Mouse (Mus musculus): ENCODE results near the gene Ddhd1.
A peak's percentile ranks its signal among the peaks of the same experiment; 100 is the strongest.
"Not testable (repeated sequence)": the region's sequence is repeated elsewhere in the genome, so short reads cannot be mapped to it uniquely, and the experiment has no call there.

Gene Ddhd1

GRCm38 (mm10) chr14:45580923-45581827 lies 76.8 kb downstream of the Ddhd1 start:
- not testable (repeated sequence) for DNase-seq (ENCODE audit: low read depth)

- peak; percentile 50 for DNase-seq (ENCODE audit: low read depth)
Measured at GRCm38 (mm10) chr14:45566066-45566937, 91.6 kb downstream of the Ddhd1 start.

- DNase-seq (ENCODE audit: low read depth): no peak
Measured at GRCm38 (mm10) chr14:45565216-45566065, 92.5 kb downstream of the Ddhd1 start.

GRCm38 (mm10) chr14:45563577-45563976 lies 94.4 kb downstream of the Ddhd1 start:
- DNase-seq (ENCODE audit: low read depth): no peak

GRCm38 (mm10) chr14:45561681-45562080 lies 96.3 kb downstream of the Ddhd1 start:
- DNase-seq (ENCODE audit: low read depth): no peak

- DNase-seq (ENCODE audit: low read depth): no peak
Measured at GRCm38 (mm10) chr14:45559018-45559417, 98.9 kb downstream of the Ddhd1 start.

GRCm38 (mm10) chr14:45554336-45554735 lies 103.6 kb downstream of the Ddhd1 start:
- DNase-seq (ENCODE audit: low read depth): no peak

- DNase-seq (ENCODE audit: low read depth): no peak
Measured at GRCm38 (mm10) chr14:45553854-45554253, 104.1 kb downstream of the Ddhd1 start.

- no peak for DNase-seq (ENCODE audit: low read depth)
Measured at GRCm38 (mm10) chr14:45552431-45552830, 105.5 kb downstream of the Ddhd1 start.

GRCm38 (mm10) chr14:45551121-45551768 lies 106.7 kb downstream of the Ddhd1 start:
- DNase-seq (ENCODE audit: low read depth): peak; percentile 31

GRCm38 (mm10) chr14:45550010-45550647 lies 107.8 kb downstream of the Ddhd1 start:
- DNase-seq (ENCODE audit: low read depth): no peak

- DNase-seq (ENCODE audit: low read depth): no peak
Measured at GRCm38 (mm10) chr14:45548118-45548517, 109.8 kb downstream of the Ddhd1 start.

- DNase-seq (ENCODE audit: low read depth): no peak
Measured at GRCm38 (mm10) chr14:45544905-45545304, 113.0 kb downstream of the Ddhd1 start.

- DNase-seq (ENCODE audit: low read depth): no peak
Measured at GRCm38 (mm10) chr14:45544026-45544425, 113.9 kb downstream of the Ddhd1 start.

- DNase-seq (ENCODE audit: low read depth): peak; percentile 24
Measured at GRCm38 (mm10) chr14:45539659-45540468, 118.1 kb downstream of the Ddhd1 start.

Data from c-Kit-positive CD71-positive TER-119-negative erythroid progenitor cells, embryonic 14.5 days (primary cell).